Mouse (Mus musculus) naive thymus-derived CD4-positive, alpha-beta T cell, adult 2 months (primary cell): ENCODE measurements around the gene Chchd4.

Experiments used
- DNase-seq: peaks from one replicate; pipeline ENCODE4 v3.0.0-alpha.2; 2011; ENCODE audit warnings: low read depth

Gene Chchd4

GRCm38 (mm10) chr6:91472868-91473804 is at the start of gene Chchd4, which contains the start of gene Tmem43:
Gene Chchd4, minus strand, starts transcription at chr6:91473546.
Gene Tmem43, plus strand, starts transcription at chr6:91473703.
- DNase-seq, result peak; percentile 99

- DNase-seq, result no peak
Observed at GRCm38 (mm10) chr6:91522816-91523215, 49.5 kb upstream of the Chchd4 start.

GRCm38 (mm10) chr6:91518454-91519020 is 45.2 kb upstream of the Chchd4 start:
- DNase-seq, result no peak

DNA sequence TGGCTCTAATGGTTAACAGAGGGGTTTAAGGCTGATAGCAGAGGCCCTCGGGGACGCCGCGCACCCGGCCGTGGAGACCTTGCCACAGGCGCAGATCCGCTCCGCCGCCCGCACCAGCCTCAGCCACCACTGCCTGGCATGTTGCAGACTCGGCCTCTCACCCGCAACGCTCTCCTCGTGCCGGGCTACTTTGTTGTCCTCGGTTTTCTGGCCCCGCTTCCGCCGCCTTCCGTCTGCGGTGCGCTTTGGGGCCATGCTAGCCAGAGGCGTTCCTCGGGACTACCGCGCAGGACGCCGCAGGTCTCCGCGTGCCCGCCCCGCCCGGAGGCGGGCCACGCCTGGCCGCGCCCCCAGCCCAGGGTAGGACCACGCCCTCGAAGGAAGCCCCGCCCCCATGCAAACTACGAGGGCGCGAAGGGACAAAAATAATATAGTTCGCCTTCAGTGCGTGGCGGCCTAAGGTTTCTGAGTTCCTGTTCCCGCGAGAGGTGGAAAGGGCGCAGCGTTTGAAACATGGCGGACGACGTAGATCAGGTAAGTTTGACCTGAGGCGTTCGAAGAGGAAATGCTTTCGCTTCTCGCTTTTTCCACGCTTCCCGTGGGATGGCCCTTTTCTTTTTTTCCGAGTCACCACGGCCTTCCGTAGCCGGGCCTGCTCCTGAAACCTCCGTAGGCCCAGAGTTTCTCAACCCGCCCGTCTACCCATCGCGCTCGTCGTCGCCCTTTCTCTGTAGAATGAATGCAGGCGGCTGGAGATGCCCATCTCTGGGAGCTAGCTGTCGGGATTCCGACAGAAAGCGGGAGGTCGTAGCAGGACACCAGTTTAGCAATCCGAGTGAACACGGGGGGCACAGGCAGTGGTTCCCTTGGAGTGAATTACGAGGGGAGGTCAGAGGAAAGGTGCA is 42.5 kb upstream of the Chchd4 start, which contains the start of the genes Xpc and Lsm3:
TSS of gene Xpc (minus strand) at position 344 of the 905 bp plus-strand sequence.
TSS of gene Lsm3 (plus strand) at position 384 of the 905 bp plus-strand sequence.
- peak; percentile 99 for DNase-seq

DNA sequence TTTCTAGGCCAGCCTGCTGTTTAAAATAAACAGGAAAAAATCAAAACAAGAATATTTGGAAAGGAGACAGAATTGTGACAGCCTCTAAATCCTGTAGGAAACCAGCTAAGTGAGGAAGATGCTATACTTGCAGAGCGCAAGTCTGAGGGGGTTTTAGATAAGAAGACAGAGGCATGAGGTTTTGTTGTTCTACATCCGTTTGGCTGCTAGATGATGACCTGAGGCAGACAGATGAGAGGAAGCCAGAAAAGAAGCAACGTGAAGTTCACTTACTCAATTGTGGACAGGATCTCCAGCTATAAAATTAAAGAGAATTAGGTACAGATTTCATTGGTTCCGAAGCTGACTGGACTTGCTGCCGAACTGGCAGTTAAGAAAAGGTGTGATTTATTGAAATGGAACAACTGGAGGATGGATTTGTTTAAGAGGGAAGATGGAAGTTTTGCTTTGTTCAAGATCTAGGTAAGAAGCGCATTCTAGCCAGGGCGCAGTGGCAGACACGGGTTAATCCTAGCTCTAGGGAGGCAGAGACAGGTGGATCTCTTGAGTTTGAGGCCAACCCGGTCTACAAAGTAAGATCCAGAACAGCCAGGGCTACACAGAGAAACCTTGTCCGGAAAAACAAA is 41.5 kb upstream of the Chchd4 start:
- DNase-seq, result peak; percentile 48

GRCm38 (mm10) chr6:91514135-91514534 is 40.8 kb upstream of the Chchd4 start:
- no peak for DNase-seq

DNA sequence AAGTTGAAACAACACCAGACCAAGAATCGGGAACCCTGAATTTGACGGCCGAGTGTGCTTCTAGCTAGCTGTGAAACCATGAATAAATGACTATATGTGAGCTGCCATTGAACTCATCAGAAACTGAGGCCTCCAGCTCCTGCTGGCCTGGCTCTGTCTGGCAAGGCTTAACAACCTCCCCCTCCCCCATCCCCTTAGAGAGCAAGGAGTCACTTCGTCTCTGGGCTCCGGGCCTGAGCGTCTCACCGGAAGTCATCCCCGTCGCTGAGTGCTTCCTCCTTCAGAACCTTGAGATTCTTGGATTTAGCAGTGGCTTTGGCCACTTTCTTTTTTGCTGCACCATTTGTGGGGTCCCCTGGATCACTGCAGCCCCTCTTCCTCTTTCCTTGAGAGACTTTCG is 36.9 kb upstream of the Chchd4 start:
- peak; percentile 35 for DNase-seq

DNA sequence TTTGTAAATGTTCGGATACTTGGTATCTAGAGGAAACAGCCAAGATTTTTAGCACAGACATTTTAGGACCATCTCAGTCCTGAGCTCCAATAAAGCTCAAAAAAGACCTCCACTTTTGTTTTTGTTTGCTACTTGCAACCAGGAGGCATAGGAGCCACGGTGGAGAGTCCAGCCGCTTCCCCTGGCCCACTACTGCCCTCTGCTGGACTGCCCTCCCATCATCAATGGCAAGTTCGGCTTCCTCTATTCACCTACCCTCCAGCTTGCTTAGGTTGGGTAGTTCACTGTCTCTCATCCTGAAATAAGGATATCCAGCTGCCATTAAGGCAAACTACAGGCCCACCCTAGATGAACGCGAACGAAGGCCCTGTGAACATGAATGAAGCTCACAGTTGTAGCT is 36.0 kb upstream of the Chchd4 start:
- peak; percentile 81 for DNase-seq

DNA sequence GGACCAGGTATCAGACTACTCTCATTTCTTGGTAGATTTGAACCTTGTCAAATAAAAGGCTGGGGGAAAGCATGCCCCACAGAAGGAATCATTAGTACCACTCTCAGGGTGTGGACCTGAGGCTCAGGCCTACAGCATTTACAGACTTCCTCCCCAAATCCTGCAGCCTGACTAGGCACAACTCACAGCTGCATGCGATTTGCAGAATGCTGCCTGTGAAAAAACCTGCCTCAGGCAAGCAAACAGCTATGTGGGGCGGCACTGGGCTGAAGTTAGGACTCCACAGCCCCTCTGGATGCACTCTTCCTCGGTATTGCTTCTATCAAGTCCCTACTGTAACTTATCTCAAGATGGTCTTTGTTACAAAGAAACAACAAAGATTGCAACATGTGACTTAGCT is 34.7 kb upstream of the Chchd4 start:
- peak; percentile 9 for DNase-seq

DNA sequence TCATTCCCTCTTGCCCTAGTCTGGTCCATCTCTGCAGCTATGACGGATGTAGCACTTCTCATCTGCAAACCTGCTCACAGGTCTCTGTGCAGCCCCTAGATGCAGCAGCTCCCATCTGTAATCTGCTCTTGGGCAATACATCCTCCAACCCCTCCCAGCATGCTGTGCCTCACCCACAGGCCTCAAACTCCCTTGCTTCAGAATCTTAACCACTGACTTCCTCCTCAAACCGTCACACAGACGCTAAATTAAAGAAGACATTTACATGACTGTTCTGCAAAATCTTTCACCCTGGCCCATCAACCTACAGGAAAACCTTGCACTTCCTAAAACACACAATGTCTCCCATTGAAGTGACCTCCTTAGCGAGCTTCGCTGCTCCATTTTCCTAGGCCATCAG is 32.7 kb upstream of the Chchd4 start:
- peak; percentile 53 for DNase-seq

GRCm38 (mm10) chr6:91503302-91503701 is 30.0 kb upstream of the Chchd4 start:
- DNase-seq, result no peak

DNA sequence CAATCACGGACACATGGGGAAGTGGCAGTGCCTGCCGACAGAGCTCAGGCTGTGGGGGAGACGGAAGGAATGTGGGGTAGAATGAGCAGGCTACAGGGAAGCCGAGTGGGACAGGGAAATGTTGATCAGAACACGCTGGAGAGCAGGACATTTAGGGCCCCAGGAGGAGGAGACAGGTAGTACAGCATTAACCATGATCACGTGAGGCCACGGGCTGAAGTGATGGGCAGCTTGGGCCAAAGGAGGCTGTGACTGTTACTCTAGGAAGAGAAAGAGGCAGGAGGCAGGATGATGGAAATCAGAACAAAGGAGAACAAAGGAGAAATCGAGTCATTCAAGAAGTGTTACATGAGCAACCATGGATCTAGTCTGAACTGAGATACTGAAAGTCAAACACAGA is 21.2 kb upstream of the Chchd4 start:
- no peak for DNase-seq

DNA sequence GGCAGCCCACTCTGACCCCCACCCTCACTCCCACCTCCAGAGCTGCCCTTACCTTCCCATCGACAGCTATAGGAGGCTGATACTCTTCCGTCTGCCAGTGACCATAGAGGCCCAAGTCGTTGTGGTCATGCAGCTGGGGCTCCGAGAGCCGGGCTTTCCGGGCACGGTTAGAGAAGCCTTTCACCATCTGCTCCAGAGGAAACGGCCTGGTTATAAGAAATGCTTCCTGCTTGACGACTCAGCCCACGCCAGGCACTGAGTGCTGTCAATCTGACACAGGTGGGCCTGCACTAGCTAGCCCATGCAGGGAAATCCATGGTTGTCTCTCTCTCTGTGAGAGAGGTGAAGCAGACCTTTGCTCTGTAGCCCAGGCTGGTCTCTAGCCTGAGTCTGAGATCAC is 19.7 kb upstream of the Chchd4 start:
- no peak for DNase-seq

- no peak for DNase-seq
Observed at GRCm38 (mm10) chr6:91491004-91491403, 17.7 kb upstream of the Chchd4 start.

DNA sequence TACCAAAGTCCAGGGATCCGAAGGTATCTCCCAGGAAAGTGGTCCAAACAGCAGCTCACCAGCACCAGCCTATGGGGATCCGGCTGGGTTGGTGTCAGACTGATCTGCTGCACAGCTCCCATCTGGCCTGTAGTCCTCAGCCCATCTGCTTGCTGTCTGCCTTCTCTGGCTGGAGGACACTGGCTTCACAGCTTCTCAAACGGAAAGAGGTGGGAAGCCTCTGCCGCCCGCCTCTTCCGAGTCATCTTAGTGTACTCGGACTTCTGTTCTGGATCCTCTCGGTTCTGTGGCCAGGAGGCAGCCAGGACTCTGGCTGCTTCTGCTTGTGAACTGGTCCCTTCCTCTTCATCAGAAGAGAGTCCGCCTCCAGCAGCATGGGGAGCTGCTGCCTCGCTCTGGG is 16.5 kb upstream of the Chchd4 start:
- DNase-seq, result no peak

- DNase-seq, result no peak
Observed at GRCm38 (mm10) chr6:91488496-91489212, 15.3 kb upstream of the Chchd4 start.

DNA sequence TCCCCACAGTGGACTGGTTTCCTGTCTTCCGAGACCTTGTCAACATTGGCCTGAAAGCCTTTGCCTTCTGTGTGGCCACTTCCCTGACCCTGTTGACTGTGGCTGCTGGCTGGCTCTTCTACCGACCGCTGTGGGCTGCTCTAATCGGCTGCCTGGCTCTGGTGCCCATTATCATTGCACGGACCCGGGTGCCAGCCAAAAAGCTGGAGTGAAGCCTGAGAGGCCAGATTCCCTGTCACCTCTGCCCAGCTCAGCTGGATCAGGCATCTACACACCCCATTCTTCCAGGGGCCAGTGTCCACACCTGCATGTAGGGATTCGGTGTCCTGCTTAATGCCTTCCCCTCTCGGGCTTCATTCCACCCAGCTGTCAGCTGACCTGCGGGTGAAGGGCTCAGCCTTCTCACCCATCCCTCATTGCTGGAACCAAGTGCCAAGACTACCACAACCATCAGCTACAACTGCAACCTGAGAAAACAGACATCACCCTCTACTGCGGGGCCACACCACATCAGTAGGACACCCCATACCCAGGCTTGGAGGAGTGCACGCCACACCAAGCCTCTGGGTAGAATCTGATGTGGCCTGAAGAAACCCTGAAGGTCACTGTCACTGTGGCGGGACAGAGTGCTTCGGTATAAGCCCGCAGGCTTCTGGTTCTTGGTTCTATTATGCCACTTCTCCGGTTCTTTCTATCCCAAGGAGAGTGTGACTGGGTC is 13.5 kb upstream of the Chchd4 start:
- DNase-seq, result no peak

- no peak for DNase-seq
Observed at GRCm38 (mm10) chr6:91483371-91483770, 10.0 kb upstream of the Chchd4 start.

- DNase-seq, result no peak
Observed at GRCm38 (mm10) chr6:91476541-91476940, 3.2 kb upstream of the Chchd4 start.

GRCm38 (mm10) chr6:91474441-91475190 is 1.3 kb upstream of the Chchd4 start:
- DNase-seq, result peak; percentile 9
